Mouse (Mus musculus): ENCODE results near the gene N4bp1. TPM values are rescaled to one million over a fixed set of nuclear protein-coding genes. Genes with fewer than 3 reads are reported as not detected.

The N4bp1 gene
- polyA plus RNA-seq, 1 experiment from 2014 or later, result 13.0 TPM

DNA sequence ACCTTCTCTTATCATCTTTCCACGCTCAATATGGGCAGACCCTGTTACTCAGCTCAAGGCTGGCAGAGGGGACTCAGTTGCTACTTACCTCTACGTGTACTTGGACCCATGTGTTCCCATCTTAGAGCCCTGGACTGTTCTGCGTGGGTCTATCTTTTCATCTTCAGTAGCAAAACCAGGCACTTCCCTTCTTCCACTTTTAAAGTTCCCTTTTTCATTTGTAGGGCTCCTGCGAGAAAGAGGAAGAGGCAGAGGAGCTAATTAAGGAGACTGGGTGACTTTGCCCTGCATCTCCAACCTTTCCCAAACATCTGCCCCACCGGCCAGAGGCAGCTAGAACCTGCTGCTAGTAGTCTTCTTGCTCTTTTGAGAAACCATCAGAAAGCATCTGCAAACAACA lies 35.9 kb upstream of the N4bp1 start:
- Histone ChIP-seq H3K27me3 (ENCODE audit: control insufficient read depth, insufficient read depth, low read length) (no peaks in the 10 kb centered on the region), H3K27ac (replicated peaks; ENCODE audit: low read depth, low read length) (no peak overlapping the region), H3K4me2 (ENCODE audit: low read depth, severe bottlenecking) (no peak overlapping the region), H3K9ac (ENCODE audit: low read length) (no peak overlapping the region), H3K9me3 (ENCODE audit: control insufficient read depth, low read length) (no peaks in the 10 kb centered on the region), H3K4me3 (ENCODE audit: low read depth, low read length) (no peak overlapping the region), H3K4me1 (ENCODE audit: control insufficient read depth, insufficient read depth, low read length) (0 out of 2 replicates have a peak, but pooled peaks cover 3% of the 10 kb centered on the region), H3K36me3 (ENCODE audit: control insufficient read depth, insufficient read depth, low read length) (no peaks in the 10 kb centered on the region)
- WGBS, result 59% methylated on average over 5 of the region's 5 CpGs
- no peak for DNase-seq (ENCODE audit: low spot score)
- ATAC-seq (ENCODE audit: insufficient number of reproducible peaks, low FRiP score, low TSS enrichment, low read depth), result no peak

DNA sequence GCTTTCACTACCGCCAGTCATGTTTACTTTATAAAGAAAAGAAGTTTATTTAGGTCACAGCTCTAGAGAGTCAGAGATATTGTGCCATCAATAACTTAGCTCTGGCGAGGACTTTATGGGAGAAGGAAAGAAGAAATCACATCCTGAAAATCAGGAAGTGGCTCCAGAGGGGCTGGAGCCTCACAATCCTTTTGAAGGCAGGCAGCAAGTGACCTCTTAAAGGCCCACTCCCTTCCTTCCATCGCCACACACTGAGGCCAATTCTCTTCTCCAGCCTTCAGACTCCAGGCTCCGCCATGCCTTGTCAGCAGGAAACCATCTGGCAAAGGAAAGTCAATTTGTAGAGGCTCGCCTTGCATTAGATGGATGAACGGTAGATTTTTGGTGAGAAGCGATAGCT lies 35.4 kb upstream of the N4bp1 start:
- Histone ChIP-seq H3K36me3 (ENCODE audit: control insufficient read depth, insufficient read depth, low read length) (no peaks in the 10 kb centered on the region), H3K27me3 (ENCODE audit: control insufficient read depth, insufficient read depth, low read length) (no peaks in the 10 kb centered on the region), H3K9me3 (ENCODE audit: control insufficient read depth, low read length) (no peaks in the 10 kb centered on the region), H3K4me1 (ENCODE audit: control insufficient read depth, insufficient read depth, low read length) (0 out of 2 replicates have a peak, but pooled peaks cover 3% of the 10 kb centered on the region), H3K4me3 (ENCODE audit: low read depth, low read length) (no peak overlapping the region), H3K4me2 (ENCODE audit: low read depth, severe bottlenecking) (no peak overlapping the region), H3K9ac (ENCODE audit: low read length) (no peak overlapping the region), H3K27ac (replicated peaks; ENCODE audit: low read depth, low read length) (no peak overlapping the region)
- DNase-seq (ENCODE audit: low spot score) (no peak), ATAC-seq (ENCODE audit: insufficient number of reproducible peaks, low FRiP score, low TSS enrichment, low read depth) (no peak)
- 34% methylated on average over 7 of the region's 7 CpGs for WGBS

DNA sequence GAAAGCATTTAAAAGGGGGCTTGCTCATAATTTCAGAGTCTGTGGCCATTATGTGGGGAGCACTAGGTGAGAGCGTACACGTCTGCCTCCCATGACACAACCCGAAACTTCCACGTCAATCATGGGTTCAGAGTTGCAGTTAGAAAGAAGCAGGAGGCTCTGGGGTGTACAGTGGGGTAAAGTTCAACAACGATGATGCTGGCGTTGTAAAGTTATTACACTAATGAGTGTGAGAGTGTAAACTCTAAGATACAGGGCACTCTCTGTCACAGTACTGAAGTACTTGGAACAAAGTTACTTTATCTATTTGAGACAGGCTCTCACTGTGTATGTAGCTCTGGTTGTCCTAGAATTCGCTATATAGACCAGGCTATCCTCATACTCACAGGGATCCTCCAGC lies 35.0 kb upstream of the N4bp1 start:
- ATAC-seq (ENCODE audit: insufficient number of reproducible peaks, low FRiP score, low TSS enrichment, low read depth) (no peak), DNase-seq (ENCODE audit: low spot score) (no peak)
- H3K27me3 ChIP-seq (ENCODE audit: control insufficient read depth, insufficient read depth, low read length), result no peaks in the 10 kb centered on the region
- H3K9ac ChIP-seq (ENCODE audit: low read length), result no peak overlapping the region
- H3K4me3 ChIP-seq (ENCODE audit: low read depth, low read length), result no peak overlapping the region
- WGBS, result 81% methylated on average over 7 of the region's 7 CpGs
- H3K4me2 ChIP-seq (ENCODE audit: low read depth, severe bottlenecking), result no peak overlapping the region
- H3K9me3 ChIP-seq (ENCODE audit: control insufficient read depth, low read length), result no peaks in the 10 kb centered on the region
- no peaks in the 10 kb centered on the region for H3K36me3 ChIP-seq (ENCODE audit: control insufficient read depth, insufficient read depth, low read length)
- H3K27ac ChIP-seq (replicated peaks; ENCODE audit: low read depth, low read length), result no peak overlapping the region
- H3K4me1 ChIP-seq (ENCODE audit: control insufficient read depth, insufficient read depth, low read length), result 0 out of 2 replicates have a peak, but pooled peaks cover 3% of the 10 kb centered on the region

DNA sequence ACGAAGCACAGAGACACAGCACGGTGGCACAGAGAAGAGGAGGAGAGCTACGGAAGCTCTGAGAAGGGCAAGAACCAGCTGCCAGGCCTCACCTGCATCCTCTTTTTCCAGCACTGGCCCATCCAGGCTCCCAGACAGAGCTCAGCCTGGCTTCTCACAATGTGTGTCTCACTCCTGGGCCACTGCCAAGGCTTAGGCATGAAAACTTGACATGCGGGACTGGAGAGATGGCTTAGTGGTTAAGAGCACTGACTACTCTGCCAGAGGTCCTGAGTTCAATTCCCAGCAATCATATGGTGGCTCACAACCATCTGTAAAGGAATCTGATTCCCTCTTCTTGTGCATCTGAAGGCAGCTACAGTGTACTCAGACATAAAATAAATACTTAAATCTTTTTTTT lies 34.2 kb upstream of the N4bp1 start:
- 0 out of 2 replicates have a peak, but pooled peaks cover 3% of the 10 kb centered on the region for H3K4me1 ChIP-seq (ENCODE audit: control insufficient read depth, insufficient read depth, low read length)
- no peaks in the 10 kb centered on the region for H3K27me3 ChIP-seq (ENCODE audit: control insufficient read depth, insufficient read depth, low read length)
- H3K4me2 ChIP-seq (ENCODE audit: low read depth, severe bottlenecking), result no peak overlapping the region
- H3K9me3 ChIP-seq (ENCODE audit: control insufficient read depth, low read length), result no peaks in the 10 kb centered on the region
- H3K4me3 ChIP-seq (ENCODE audit: low read depth, low read length), result no peak overlapping the region
- DNase-seq (ENCODE audit: low spot score) (no peak), ATAC-seq (ENCODE audit: insufficient number of reproducible peaks, low FRiP score, low TSS enrichment, low read depth) (no peak)
- no peaks in the 10 kb centered on the region for H3K36me3 ChIP-seq (ENCODE audit: control insufficient read depth, insufficient read depth, low read length)
- H3K9ac ChIP-seq (ENCODE audit: low read length), result no peak overlapping the region
- WGBS, result 88% methylated on average over 4 of the region's 4 CpGs
- no peak overlapping the region for H3K27ac ChIP-seq (replicated peaks; ENCODE audit: low read depth, low read length)

DNA sequence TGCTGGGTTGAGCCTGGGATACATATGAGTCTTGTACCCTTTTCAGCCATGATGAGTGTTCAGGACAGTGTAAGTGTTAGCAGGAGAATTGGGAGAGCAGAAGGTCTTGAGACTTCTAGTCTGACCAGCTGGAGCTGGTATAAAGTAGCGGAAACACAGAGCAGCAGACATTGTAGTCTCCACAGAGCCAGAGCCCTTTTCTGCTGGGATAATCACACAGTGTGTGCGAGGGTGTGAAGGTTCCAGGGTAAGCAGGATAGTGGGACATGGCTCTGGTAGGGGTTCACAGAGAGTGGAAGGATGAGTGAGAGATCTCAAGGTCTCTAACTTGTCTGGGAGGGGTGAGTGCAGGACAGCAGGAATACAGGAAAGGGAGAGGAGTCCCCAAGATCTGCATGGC lies 33.0 kb upstream of the N4bp1 start:
- no peak overlapping the region for H3K4me3 ChIP-seq (ENCODE audit: low read depth, low read length)
- no peak overlapping the region for H3K9ac ChIP-seq (ENCODE audit: low read length)
- H3K27ac ChIP-seq (replicated peaks; ENCODE audit: low read depth, low read length), result no peak overlapping the region
- H3K4me1 ChIP-seq (ENCODE audit: control insufficient read depth, insufficient read depth, low read length), result 0 out of 2 replicates have a peak, but pooled peaks cover 3% of the 10 kb centered on the region
- no peaks in the 10 kb centered on the region for H3K27me3 ChIP-seq (ENCODE audit: control insufficient read depth, insufficient read depth, low read length)
- no peak overlapping the region for H3K4me2 ChIP-seq (ENCODE audit: low read depth, severe bottlenecking)
- H3K9me3 ChIP-seq (ENCODE audit: control insufficient read depth, low read length), result no peaks in the 10 kb centered on the region
- DNase-seq (ENCODE audit: low spot score) (no peak), ATAC-seq (ENCODE audit: insufficient number of reproducible peaks, low FRiP score, low TSS enrichment, low read depth) (no peak)
- H3K36me3 ChIP-seq (ENCODE audit: control insufficient read depth, insufficient read depth, low read length), result no peaks in the 10 kb centered on the region
- WGBS, result 94% methylated on average over 2 of the region's 2 CpGs

DNA sequence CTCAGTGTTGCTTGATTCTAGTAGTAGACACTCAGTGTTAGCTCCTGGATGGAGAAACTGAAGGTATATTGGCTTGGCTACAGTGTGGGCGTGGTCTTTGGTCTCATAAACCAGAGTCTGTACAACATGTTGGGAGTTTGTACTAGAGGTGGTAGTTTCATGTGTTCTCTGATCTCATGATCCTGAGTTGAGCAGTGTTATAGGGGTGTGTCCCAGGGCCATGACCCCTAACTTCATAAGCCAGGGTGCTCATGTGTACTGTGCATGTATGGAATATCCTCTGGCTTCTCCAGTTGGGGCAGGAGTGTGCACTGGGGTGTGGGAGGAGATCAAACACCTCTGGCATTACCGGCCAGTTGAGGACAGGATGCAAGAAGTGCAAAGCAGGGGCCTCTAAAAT lies 32.6 kb upstream of the N4bp1 start:
- ATAC-seq (ENCODE audit: insufficient number of reproducible peaks, low FRiP score, low TSS enrichment, low read depth), result no peak
- WGBS, result 81% methylated on average over 2 of the region's 2 CpGs
- H3K27ac ChIP-seq (replicated peaks; ENCODE audit: low read depth, low read length), result no peak overlapping the region

DNA sequence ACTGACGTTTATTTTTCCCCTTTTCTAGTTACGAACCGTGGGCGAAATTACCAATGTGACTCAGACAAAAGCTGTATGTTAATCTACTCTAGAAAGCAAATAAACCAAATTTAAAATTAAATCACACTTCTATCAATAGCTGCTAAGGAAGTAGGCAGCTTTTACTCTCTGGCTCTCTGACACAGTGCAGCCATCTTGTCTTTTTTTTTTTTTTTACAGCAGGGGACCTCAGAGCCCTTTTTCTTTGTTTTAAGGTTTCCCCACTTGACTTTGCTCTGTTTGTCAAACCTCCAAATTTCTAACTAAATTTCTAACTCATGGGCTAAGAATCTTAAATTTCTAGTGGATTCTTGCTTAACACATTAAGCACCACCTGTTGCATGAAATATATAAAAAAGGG lies 31.3 kb upstream of the N4bp1 start:
- Histone ChIP-seq H3K4me1 (ENCODE audit: control insufficient read depth, insufficient read depth, low read length) (0 out of 2 replicates have a peak, but pooled peaks cover 3% of the 10 kb centered on the region), H3K27ac (replicated peaks; ENCODE audit: low read depth, low read length) (no peak overlapping the region), H3K9ac (ENCODE audit: low read length) (no peak overlapping the region), H3K4me3 (ENCODE audit: low read depth, low read length) (no peak overlapping the region), H3K9me3 (ENCODE audit: control insufficient read depth, low read length) (no peaks in the 10 kb centered on the region), H3K27me3 (ENCODE audit: control insufficient read depth, insufficient read depth, low read length) (no peaks in the 10 kb centered on the region), H3K4me2 (ENCODE audit: low read depth, severe bottlenecking) (no peak overlapping the region), H3K36me3 (ENCODE audit: control insufficient read depth, insufficient read depth, low read length) (no peaks in the 10 kb centered on the region)
- ATAC-seq (ENCODE audit: insufficient number of reproducible peaks, low FRiP score, low TSS enrichment, low read depth), result no peak
- no peak for DNase-seq (ENCODE audit: low spot score)
- 89% methylated on average over 4 of the region's 4 CpGs for WGBS

More for the DNA sequence above, 32.6 kb upstream of the N4bp1 start:
- Histone ChIP-seq H3K4me2 (ENCODE audit: low read depth, severe bottlenecking) (no peak overlapping the region), H3K27me3 (ENCODE audit: control insufficient read depth, insufficient read depth, low read length) (no peaks in the 10 kb centered on the region), H3K4me1 (ENCODE audit: control insufficient read depth, insufficient read depth, low read length) (0 out of 2 replicates have a peak, but pooled peaks cover 3% of the 10 kb centered on the region), H3K9ac (ENCODE audit: low read length) (no peak overlapping the region), H3K36me3 (ENCODE audit: control insufficient read depth, insufficient read depth, low read length) (no peaks in the 10 kb centered on the region), H3K9me3 (ENCODE audit: control insufficient read depth, low read length) (no peaks in the 10 kb centered on the region), H3K4me3 (ENCODE audit: low read depth, low read length) (no peak overlapping the region)
- DNase-seq (ENCODE audit: low spot score), result no peak

DNA sequence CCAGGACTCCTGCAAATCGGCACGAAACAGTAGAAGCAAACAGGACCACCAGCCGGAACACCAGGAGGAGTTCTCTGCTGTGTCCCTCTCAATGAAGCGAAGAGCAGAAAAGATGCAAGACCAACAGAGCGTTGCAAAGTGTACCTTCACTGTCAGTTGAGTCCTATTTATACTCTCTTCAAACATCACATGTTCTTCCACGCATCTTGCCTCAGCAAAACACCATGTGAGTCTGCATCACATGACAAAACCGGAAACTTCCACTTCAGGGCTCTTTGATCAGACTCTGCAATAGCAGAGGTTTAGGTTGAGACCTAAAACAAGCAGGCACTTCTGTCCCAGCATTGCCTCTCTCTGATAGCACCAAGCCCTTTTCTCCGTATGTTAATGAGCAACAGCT lies 26.1 kb upstream of the N4bp1 start:
- 87% methylated on average over 8 of the region's 8 CpGs for WGBS
- ATAC-seq (ENCODE audit: insufficient number of reproducible peaks, low FRiP score, low TSS enrichment, low read depth), result no peak

DNA sequence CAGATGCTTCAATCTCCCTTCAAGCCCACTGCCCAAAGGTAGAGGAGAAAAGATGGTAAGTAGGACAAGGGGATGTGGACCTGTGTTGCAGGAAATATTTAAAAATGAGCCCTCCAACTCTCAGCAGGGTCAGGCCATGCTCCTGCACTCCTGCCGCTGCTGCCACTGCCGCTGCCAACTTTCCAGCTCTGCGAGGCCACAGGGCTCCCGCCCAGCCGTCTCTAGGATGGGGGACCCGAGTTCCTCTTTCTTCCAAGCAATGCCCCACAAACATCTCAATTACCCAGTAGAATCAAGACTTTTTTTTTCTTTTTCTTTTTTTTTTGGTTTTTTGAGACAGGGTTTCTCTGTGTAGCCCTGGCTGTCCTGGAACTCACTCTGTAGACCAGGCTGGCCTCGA lies 25.2 kb upstream of the N4bp1 start:
- DNase-seq (ENCODE audit: low spot score) (no peak), ATAC-seq (ENCODE audit: insufficient number of reproducible peaks, low FRiP score, low TSS enrichment, low read depth) (no peak)
- Histone ChIP-seq H3K4me2 (ENCODE audit: low read depth, severe bottlenecking) (no peak overlapping the region), H3K4me1 (ENCODE audit: control insufficient read depth, insufficient read depth, low read length) (no peaks in the 10 kb centered on the region), H3K27me3 (ENCODE audit: control insufficient read depth, insufficient read depth, low read length) (no peaks in the 10 kb centered on the region), H3K9me3 (ENCODE audit: control insufficient read depth, low read length) (no peaks in the 10 kb centered on the region), H3K36me3 (ENCODE audit: control insufficient read depth, insufficient read depth, low read length) (no peaks in the 10 kb centered on the region), H3K27ac (replicated peaks; ENCODE audit: low read depth, low read length) (no peak overlapping the region), H3K4me3 (ENCODE audit: low read depth, low read length) (no peak overlapping the region), H3K9ac (ENCODE audit: low read length) (no peak overlapping the region)
- 89% methylated on average over 6 of the region's 7 CpGs for WGBS

More for the DNA sequence above, 26.1 kb upstream of the N4bp1 start:
- no peaks in the 10 kb centered on the region for H3K4me1 ChIP-seq (ENCODE audit: control insufficient read depth, insufficient read depth, low read length)
- no peak overlapping the region for H3K9ac ChIP-seq (ENCODE audit: low read length)
- no peaks in the 10 kb centered on the region for H3K9me3 ChIP-seq (ENCODE audit: control insufficient read depth, low read length)
- H3K4me3 ChIP-seq (ENCODE audit: low read depth, low read length), result no peak overlapping the region
- no peak overlapping the region for H3K4me2 ChIP-seq (ENCODE audit: low read depth, severe bottlenecking)
- no peak for DNase-seq (ENCODE audit: low spot score)
- no peaks in the 10 kb centered on the region for H3K27me3 ChIP-seq (ENCODE audit: control insufficient read depth, insufficient read depth, low read length)
- no peaks in the 10 kb centered on the region for H3K36me3 ChIP-seq (ENCODE audit: control insufficient read depth, insufficient read depth, low read length)
- H3K27ac ChIP-seq (replicated peaks; ENCODE audit: low read depth, low read length), result no peak overlapping the region
